Mouse (Mus musculus) E14TG2a.4 (cell line): ENCODE data around the gene Kirrel.

Source experiments
- CTCF ChIP-seq: conservative IDR thresholded peaks from 2 replicates; pipeline ENCODE4 v1.5.1; 2014; ENCODE audit warnings: low read length
- NANOG ChIP-seq: IDR thresholded peaks from 2 replicates; pipeline ENCODE4 v1.6.1; 2014; ENCODE audit warnings: borderline replicate concordance, low read length, mixed read lengths
- POU5F1 ChIP-seq: IDR thresholded peaks from 2 replicates; pipeline ENCODE4 v1.6.1; 2014; ENCODE audit warnings: low read length, borderline replicate concordance

GRCm38 (mm10) chr3:87149425-87149824, 25.1 kb downstream of the Kirrel start:
- no peak for TF ChIP-seq CTCF
- TF ChIP-seq NANOG: no peak
- no peak for TF ChIP-seq POU5F1
